Mouse (Mus musculus): ENCODE measurements around the gene Shisal2a. TPM values are rescaled to one million over a fixed set of nuclear protein-coding genes. Genes with fewer than 3 reads are reported as not detected.

Shisal2a gene
- polyA plus RNA-seq, 1 experiment from 2014 or later: 3.5 TPM

DNA sequence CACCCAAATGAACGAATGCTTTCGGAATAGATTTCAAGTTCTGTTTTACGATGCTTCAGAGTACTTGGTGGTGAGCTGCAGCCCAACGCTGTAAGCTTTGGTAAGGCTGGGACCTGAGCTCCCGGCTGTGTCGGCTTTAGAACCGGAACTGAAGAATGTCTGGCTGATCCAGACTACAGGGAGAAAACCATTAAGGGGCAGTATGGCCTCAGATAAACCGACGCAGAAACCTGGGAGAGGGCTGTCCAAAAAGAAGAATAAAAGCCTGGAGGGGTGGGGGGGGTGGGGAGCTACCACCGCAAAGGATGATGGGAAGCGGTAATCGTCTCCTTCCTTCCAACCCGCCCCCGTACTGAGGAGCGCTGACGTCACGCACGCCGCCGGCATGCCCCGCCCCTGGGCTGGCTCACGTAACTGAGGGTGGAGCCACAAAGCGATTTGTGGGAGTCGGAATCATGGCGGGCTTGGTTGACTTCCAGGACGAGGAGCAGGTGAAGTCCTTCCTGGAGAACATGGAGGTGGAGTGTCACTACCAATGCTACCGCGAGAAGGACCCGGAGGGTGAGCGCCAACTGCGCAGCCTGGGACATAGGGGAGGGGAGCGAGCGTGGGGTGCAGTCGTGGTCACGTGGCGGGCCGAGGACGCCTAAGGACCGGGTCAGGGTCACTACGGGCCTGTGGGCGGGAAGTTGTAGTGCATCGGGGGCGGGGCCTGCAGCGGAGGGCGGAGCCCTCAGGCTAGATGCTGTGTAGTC, 55.2 kb downstream of the Shisal2a start, which contains the start of gene Coa7:
Coa7 (plus strand) TSS at position 411 of the 755 bp plus-strand sequence.
- Histone ChIP-seq H3K27ac (peak within 1 kb of the TSS; percentile 94), H3K9me3 (replicated peaks) (no peaks in the 10 kb centered on the region), H3K9ac (peak within 1 kb of the TSS; percentile 64), H3K36me3 (peaks cover 11% of the 10 kb centered on the region), H3K4me1 (peaks cover 4% of the 10 kb centered on the region; the same call in 1 of the 2 replicates), H3K27me3 (no peaks in the 10 kb centered on the region), H3K4me2 (replicated peaks) (peak within 1 kb of the TSS; percentile 64), H3K4me3 (peak within 1 kb of the TSS; percentile 73)
- ATAC-seq (ENCODE audit: low FRiP score): peak; percentile 95
- WGBS: under 1% methylated on average over 43 of the region's 45 CpGs

DNA sequence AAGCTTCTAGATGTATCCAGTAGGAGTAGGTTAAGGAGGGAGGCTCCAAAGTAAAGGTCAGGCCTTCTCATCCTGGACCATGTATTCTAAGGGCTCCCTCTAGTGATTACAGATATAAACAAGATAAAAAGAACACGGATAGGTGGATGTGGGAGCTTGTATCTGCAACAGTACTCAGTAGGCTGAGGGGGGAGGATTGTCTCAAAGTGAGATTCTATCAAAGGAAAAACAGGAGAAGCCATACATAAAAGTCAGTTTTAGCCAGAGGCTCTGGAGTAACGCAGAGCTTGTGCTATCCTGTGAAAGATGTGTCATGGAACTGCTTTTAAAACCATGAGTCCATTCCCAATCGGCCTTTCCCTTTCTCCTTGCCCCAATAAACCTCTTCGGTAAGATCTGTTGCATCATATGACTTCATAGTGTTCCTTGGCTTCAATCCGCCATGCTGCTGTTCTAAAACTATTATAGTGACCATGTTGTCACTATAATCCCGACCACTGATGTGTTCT, 56.0 kb downstream of the Shisal2a start:
- 37% methylated on average over 6 of the region's 6 CpGs for WGBS
- Histone ChIP-seq H3K27ac (peak overlapping the region; percentile 94), H3K36me3 (peaks cover 4% of the 10 kb centered on the region; the same call in 1 of the 2 replicates), H3K4me3 (peak overlapping the region; percentile 73), H3K4me2 (replicated peaks) (peak overlapping the region; percentile 64), H3K27me3 (no peaks in the 10 kb centered on the region), H3K9me3 (replicated peaks) (no peaks in the 10 kb centered on the region), H3K9ac (0 out of 2 replicates have a peak overlapping the region, but pooled peaks have one; percentile 62), H3K4me1 (peaks cover 4% of the 10 kb centered on the region; the same call in 1 of the 2 replicates)
- ATAC-seq (ENCODE audit: low FRiP score): peak; percentile 33; the same call in 1 of the 2 replicates

- WGBS: 70% methylated on average over 5 of the region's 5 CpGs
- Histone ChIP-seq H3K4me3 (no peak overlapping the region), H3K36me3 (no peaks in the 10 kb centered on the region), H3K9me3 (replicated peaks) (no peaks in the 10 kb centered on the region), H3K9ac (no peak overlapping the region), H3K4me2 (replicated peaks) (no peak overlapping the region), H3K27ac (no peak overlapping the region), H3K4me1 (peaks cover 4% of the 10 kb centered on the region; the same call in 1 of the 2 replicates), H3K27me3 (no peaks in the 10 kb centered on the region)
- no peak for ATAC-seq (ENCODE audit: low FRiP score)
Measured at GRCm38 (mm10) chr4:108323588-108323987, 59.6 kb downstream of the Shisal2a start.

DNA sequence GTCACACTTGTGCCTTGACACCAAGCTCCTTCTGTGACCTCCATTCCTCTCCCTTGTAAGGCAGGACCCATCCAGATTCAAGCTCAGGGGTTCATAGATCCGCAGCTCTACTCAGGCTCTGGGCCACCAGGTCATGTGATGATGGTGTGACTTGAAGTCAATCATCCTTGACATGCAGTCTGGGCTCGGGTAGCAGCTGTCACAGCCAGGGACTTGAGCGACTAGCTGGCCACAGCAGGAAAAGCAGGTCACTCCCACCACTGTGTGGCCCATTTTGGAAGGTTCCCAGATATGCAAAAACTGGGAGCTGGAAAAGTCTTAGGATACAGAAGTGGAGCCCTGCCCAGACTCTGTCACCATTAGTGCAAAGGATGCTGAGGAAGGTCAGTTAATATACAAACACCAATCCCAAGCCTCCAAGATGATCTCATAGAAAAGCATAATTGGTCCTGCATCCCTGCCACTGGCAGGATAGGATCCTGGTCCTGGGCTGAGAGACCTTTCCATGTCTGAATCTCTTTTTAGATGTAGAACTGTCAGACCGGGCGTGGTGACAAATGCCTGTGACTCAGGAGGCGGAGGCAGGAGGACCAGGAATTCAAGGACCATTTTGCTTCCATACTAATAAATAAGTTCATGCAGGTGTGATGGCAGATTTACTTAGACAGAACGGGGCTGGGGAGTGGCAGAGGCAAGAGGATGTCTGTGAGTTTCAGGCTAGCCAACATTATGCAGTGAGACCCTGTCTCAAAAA, 62.3 kb downstream of the Shisal2a start:
- no peaks in the 10 kb centered on the region for H3K36me3 ChIP-seq
- 83% methylated on average over 7 of the region's 7 CpGs for WGBS
- H3K4me2 ChIP-seq (replicated peaks): no peak overlapping the region
- no peak overlapping the region for H3K9ac ChIP-seq
- H3K4me1 ChIP-seq: no peaks in the 10 kb centered on the region
- no peak overlapping the region for H3K4me3 ChIP-seq
- H3K27me3 ChIP-seq: no peaks in the 10 kb centered on the region
- no peaks in the 10 kb centered on the region for H3K9me3 ChIP-seq (replicated peaks)
- no peak for ATAC-seq (ENCODE audit: low FRiP score)
- no peak overlapping the region for H3K27ac ChIP-seq

GRCm38 (mm10) chr4:108319747-108320146, 63.4 kb downstream of the Shisal2a start:
- H3K4me3 ChIP-seq: no peak overlapping the region
- no peaks in the 10 kb centered on the region for H3K36me3 ChIP-seq
- WGBS: 70% methylated on average over 6 of the region's 6 CpGs
- H3K4me2 ChIP-seq (replicated peaks): no peak overlapping the region
- no peaks in the 10 kb centered on the region for H3K9me3 ChIP-seq (replicated peaks)
- no peak for ATAC-seq (ENCODE audit: low FRiP score)
- H3K27ac ChIP-seq: no peak overlapping the region
- H3K9ac ChIP-seq: no peak overlapping the region
- no peaks in the 10 kb centered on the region for H3K4me1 ChIP-seq
- no peaks in the 10 kb centered on the region for H3K27me3 ChIP-seq

- H3K9me3 ChIP-seq (replicated peaks): no peaks in the 10 kb centered on the region
- ATAC-seq (ENCODE audit: low FRiP score): no peak
- no peak overlapping the region for H3K9ac ChIP-seq
- no peaks in the 10 kb centered on the region for H3K36me3 ChIP-seq
- no peak overlapping the region for H3K4me3 ChIP-seq
- no peak overlapping the region for H3K4me2 ChIP-seq (replicated peaks)
- no peaks in the 10 kb centered on the region for H3K27me3 ChIP-seq
- 87% methylated on average over 7 of the region's 8 CpGs for WGBS
- H3K4me1 ChIP-seq: no peaks in the 10 kb centered on the region
- H3K27ac ChIP-seq: no peak overlapping the region
Measured at GRCm38 (mm10) chr4:108318649-108319615, 64.2 kb downstream of the Shisal2a start.

Other genes starting within 250 kb of the Shisal2a start
- 190 and 202 TPM in 2 replicates for gene Scp2, start 238.4 kb downstream of the Shisal2a start, polyA plus RNA-seq (2016; fragmentation: Nextera tagmentation; extraction: Ambion mirVana)
- gene Echdc2, start 217.9 kb downstream of the Shisal2a start, polyA plus RNA-seq (2016; fragmentation: Nextera tagmentation; extraction: Ambion mirVana): 17.0 and 18.8 TPM in 2 replicates
- gene Zyg11a, start 165.3 kb downstream of the Shisal2a start, polyA plus RNA-seq (2016; fragmentation: Nextera tagmentation; extraction: Ambion mirVana): not detected in 2 replicates
- gene Zyg11b, start 82.3 kb downstream of the Shisal2a start, polyA plus RNA-seq (2016; fragmentation: Nextera tagmentation; extraction: Ambion mirVana): 31.9 and 32.2 TPM in 2 replicates
- gene Coa7, start 55.2 kb downstream of the Shisal2a start, polyA plus RNA-seq (2016; fragmentation: Nextera tagmentation; extraction: Ambion mirVana): 46.6 and 56.9 TPM in 2 replicates
- 58.2 and 59.8 TPM in 2 replicates for gene Gpx7, start 23.6 kb upstream of the Shisal2a start, polyA plus RNA-seq (2016; fragmentation: Nextera tagmentation; extraction: Ambion mirVana)
- 105 and 118 TPM in 2 replicates for gene Tut4, start 76.1 kb upstream of the Shisal2a start, polyA plus RNA-seq (2016; fragmentation: Nextera tagmentation; extraction: Ambion mirVana)
- 91.8 and 94.5 TPM in 2 replicates for gene Prpf38a, start 196.0 kb upstream of the Shisal2a start, polyA plus RNA-seq (2016; fragmentation: Nextera tagmentation; extraction: Ambion mirVana)
- gene Orc1, start 196.1 kb upstream of the Shisal2a start, polyA plus RNA-seq (2016; fragmentation: Nextera tagmentation; extraction: Ambion mirVana): 6.7 and 8.5 TPM in 2 replicates
- 24.7 and 29.7 TPM in 2 replicates for gene Cc2d1b, start 236.6 kb upstream of the Shisal2a start, polyA plus RNA-seq (2016; fragmentation: Nextera tagmentation; extraction: Ambion mirVana)

Measured in hindbrain, embryonic 12.5 days (tissue).